25 mouse cellular contexts compared by ENCODE assay signal in genomic region chr13:81020106-81020747, GRCm38 (mm10).
DNase-seq lines count a peak whose midpoint lies in the region; ATAC-seq and TF ChIP-seq lines count a peak whose summit lies in the region.
"Had no signal": no experiment of that assay in that cellular context is flagged by ENCODE, and none has a peak within 500 bp of the region (broad histone marks: within the 10 kb centered on the region; RNA-seq: fewer than 3 reads in every experiment).

No protein-coding gene starts in this region.

- no peak overlapping the region for H3K4me2 ChIP-seq in lung, postnatal 0 days (replicated peaks; ENCODE audit: low read depth, low read length)
- no peak overlapping the region for H3K4me2 ChIP-seq in forebrain, embryonic 12.5 days
- H3K4me2 ChIP-seq: forebrain, embryonic 15.5 days; heart, embryonic 13.5 days; limb, embryonic 13.5 days; lung, embryonic 15.5 days had no signal

- TF ChIP-seq CTCF in lung, postnatal 0 days (IDR thresholded peaks at IDR 0.05) = no peak
- TF ChIP-seq CTCF in lung, adult 2 months (IDR thresholded peaks at IDR 0.05; ENCODE audit: insufficient read depth, low read length) = no peak

- no peak for TF ChIP-seq POLR2A in lung, adult 2 months (IDR thresholded peaks at IDR 0.05; ENCODE audit: borderline replicate concordance, extremely low read depth, low read depth, low read length)

- no peaks in the 10 kb centered on the region for H3K36me3 ChIP-seq in lung, postnatal 0 days (ENCODE audit: insufficient read depth, low read length)
- H3K36me3 ChIP-seq in forebrain, embryonic 12.5 days (replicated peaks) = no peaks in the 10 kb centered on the region
- H3K36me3 ChIP-seq: forebrain, embryonic 15.5 days; G1E; heart, embryonic 13.5 days; limb, embryonic 13.5 days; lung, embryonic 15.5 days; midbrain, embryonic 10.5 days had no signal

- 59% methylated on average over 3 of the region's 3 CpGs for WGBS in lung, postnatal 0 days
- 54% methylated on average over 3 of the region's 3 CpGs for whole genome bisulfite sequencing in lung, adult 2 months
- WGBS in forebrain, embryonic 12.5 days = 56% methylated on average over 3 of the region's 3 CpGs

- peak; percentile 19; the same call in 1 of the 2 replicates for TF ChIP-seq EP300 in lung, postnatal 0 days (IDR thresholded peaks at IDR 0.05)

- no peaks in the 10 kb centered on the region for H3K4me1 ChIP-seq in lung, postnatal 0 days (ENCODE audit: insufficient read depth, low read depth, low read length)
- H3K4me1 ChIP-seq in lung, adult 2 months (ENCODE audit: control insufficient read depth, insufficient read depth, low read length) = no peaks in the 10 kb centered on the region; the same call in 1 of the 2 replicates
- no peaks in the 10 kb centered on the region for H3K4me1 ChIP-seq in forebrain, embryonic 12.5 days
- H3K4me1 ChIP-seq: forebrain, embryonic 15.5 days; heart, embryonic 13.5 days; limb, embryonic 13.5 days; lung, embryonic 15.5 days; midbrain, embryonic 10.5 days had no signal

- H3K27ac ChIP-seq in lung, postnatal 0 days (ENCODE audit: low read length) = no peak overlapping the region
- H3K27ac ChIP-seq in forebrain, embryonic 12.5 days = no peak overlapping the region
- H3K27ac ChIP-seq: forebrain, embryonic 15.5 days; heart, embryonic 13.5 days; limb, embryonic 13.5 days; liver, embryonic 14.5 days; lung, embryonic 15.5 days; midbrain, embryonic 10.5 days had no signal

- H3K9ac ChIP-seq in lung, postnatal 0 days (replicated peaks; ENCODE audit: low read depth) = no peak overlapping the region
- no peak overlapping the region for H3K9ac ChIP-seq in forebrain, embryonic 12.5 days
- H3K9ac ChIP-seq: forebrain, embryonic 15.5 days; heart, embryonic 13.5 days; limb, embryonic 13.5 days; liver, embryonic 14.5 days; lung, embryonic 15.5 days had no signal

- no peaks in the 10 kb centered on the region for H3K27me3 ChIP-seq in lung, postnatal 0 days (replicated peaks; ENCODE audit: insufficient read depth, low read length)
- no peaks in the 10 kb centered on the region for H3K27me3 ChIP-seq in forebrain, embryonic 12.5 days
- H3K27me3 ChIP-seq: CH12.LX; forebrain, embryonic 15.5 days; heart, embryonic 13.5 days; limb, embryonic 13.5 days; lung, embryonic 15.5 days had no signal

- H3K4me3 ChIP-seq in lung, postnatal 0 days (ENCODE audit: low read depth, low read length) = no peak overlapping the region
- no peak overlapping the region for H3K4me3 ChIP-seq in lung, adult 2 months (replicated peaks; ENCODE audit: extremely low read depth, low read depth, low read length)
- H3K4me3 ChIP-seq in forebrain, embryonic 12.5 days (replicated peaks) = no peak overlapping the region
- H3K4me3 ChIP-seq: forebrain, embryonic 15.5 days; heart, embryonic 13.5 days; limb, embryonic 13.5 days; lung, embryonic 15.5 days; midbrain, embryonic 10.5 days; myocyte had no signal

- peak; percentile 10 for DNase-seq in lung, postnatal 0 days (ENCODE audit: low spot score)
- no peak for DNase-seq in lung, adult 2 months
- DNase-seq in kidney, adult 8-10 months = peak; percentile 46 to 88
- DNase-seq in kidney, postnatal 25 days = peak; percentile 25 to 52
- no peak for DNase-seq in thymus, postnatal 10 days (ENCODE audit: low spot score in 2 of 2)
- no peak for DNase-seq in cerebellum, postnatal 14 days
- DNase-seq: adrenal gland, adult 8-10 months; B cell, adult 2 months; cerebellum, adult 2 months; gastrocnemius, postnatal 10 days; heart, postnatal 14 days; layer of hippocampus, adult 9-11 months had no signal

- H3K9me3 ChIP-seq in lung, postnatal 0 days (ENCODE audit: low read length) = no peaks in the 10 kb centered on the region
- H3K9me3 ChIP-seq in forebrain, embryonic 12.5 days = no peaks in the 10 kb centered on the region
- H3K9me3 ChIP-seq: forebrain, embryonic 15.5 days; G1E; heart, embryonic 13.5 days; limb, embryonic 13.5 days; lung, embryonic 15.5 days; midbrain, embryonic 10.5 days had no signal

- ATAC-seq in lung, postnatal 0 days = no peak
- no peak; the same call in 1 of the 2 replicates for ATAC-seq in forebrain, embryonic 12.5 days (ENCODE audit: low FRiP score)
- ATAC-seq: activated CD4-positive, CD25-positive, alpha-beta regulatory T cell, adult 4 months; forebrain, embryonic 15.5 days; intestine, postnatal 0 days; midbrain, embryonic 16.5 days had no signal

Comparison
In these comparisons a context has a peak if more than half of its experiments do, and no peak if none do; other contexts are left out.
1. DNase-seq: peak in lung, postnatal 0 days (single experiment), kidney, adult 8-10 months (2 of 2) and kidney, postnatal 25 days (2 of 2); none in lung, adult 2 months (single experiment), thymus, postnatal 10 days (0 of 2) and cerebellum, postnatal 14 days (0 of 2).